Mouse (Mus musculus) kidney, adult 8-10 months (tissue): ENCODE measurements at regions not wholly inside any gene's neighbourhood (a gene's known extent, or its start where the extent isn't known, plus 50 kb on each side); places are given as distances from the start of the nearest gene placed in this dataset.

Experiments
- DNase-seq, 2 experiments: peaks; one replicate each; pipeline ENCODE4 v3.0.0; 2022

GRCm38 (mm10) chrX:70261360-70261759, 103.5 kb downstream of the Ids start:
- DNase-seq: peak in 1 of 2 experiments; percentile 15

GRCm38 (mm10) chrX:70216011-70216410, 148.9 kb downstream of the Ids start:
- DNase-seq: no peak

GRCm38 (mm10) chrX:70184427-70185090, 180.3 kb downstream of the Ids start:
- peak; percentile 4 to 38 for DNase-seq

GRCm38 (mm10) chrX:70169737-70170136, 195.1 kb downstream of the Ids start:
- DNase-seq: no peak

- DNase-seq: peak in 1 of 2 experiments; percentile 4
Observed at GRCm38 (mm10) chrX:70161011-70161410, 203.9 kb downstream of the Ids start.
